16 mouse cellular contexts compared by ENCODE assay signal in genomic region chr11:110438700-110439296, GRCm38 (mm10).
"Had no signal": no experiment of that assay in that cellular context is flagged by ENCODE, and none has a peak within 500 bp of the region (broad histone marks: within the 10 kb centered on the region; RNA-seq: fewer than 3 reads in every experiment).

No protein-coding gene starts in this region.

- H3K36me3 ChIP-seq: midbrain, embryonic 15.5 days; neural tube, embryonic 13.5 days; stomach, embryonic 15.5 days had no signal

- H3K27ac ChIP-seq: kidney, postnatal 0 days; limb, embryonic 13.5 days; liver, embryonic 14.5 days; midbrain, embryonic 15.5 days; stomach, embryonic 15.5 days had no signal

- H3K27me3 ChIP-seq: limb, embryonic 13.5 days; midbrain, embryonic 15.5 days; neural tube, embryonic 13.5 days; stomach, embryonic 15.5 days had no signal

- H3K9me3 ChIP-seq: limb, embryonic 13.5 days; midbrain, embryonic 15.5 days; neural tube, embryonic 13.5 days; stomach, embryonic 15.5 days had no signal

- H3K4me1 ChIP-seq: stomach, embryonic 15.5 days had no signal

- ATAC-seq: midbrain, embryonic 15.5 days had no signal

- DNase-seq: kidney, adult 9 months; kidney, postnatal 36 days; layer of hippocampus, adult 9-11 months; lung, adult 18-20 months; retina, postnatal 1 day; right cerebral cortex, postnatal 4 days; spleen, adult 18-20 months; thymus, adult 2 months; thymus, postnatal 36 days had no signal

- H3K9ac ChIP-seq: limb, embryonic 13.5 days; liver, embryonic 14.5 days; midbrain, embryonic 15.5 days; neural tube, embryonic 13.5 days; stomach, embryonic 15.5 days had no signal

- H3K4me2 ChIP-seq: limb, embryonic 13.5 days; midbrain, embryonic 11.5 days; midbrain, embryonic 15.5 days; neural tube, embryonic 13.5 days; stomach, embryonic 15.5 days had no signal

- H3K4me3 ChIP-seq: limb, embryonic 13.5 days; midbrain, embryonic 15.5 days; neural tube, embryonic 13.5 days; stomach, embryonic 15.5 days had no signal
